Comparison of ENCODE assay signal across 9 mouse cellular contexts in the genomic region with DNA sequence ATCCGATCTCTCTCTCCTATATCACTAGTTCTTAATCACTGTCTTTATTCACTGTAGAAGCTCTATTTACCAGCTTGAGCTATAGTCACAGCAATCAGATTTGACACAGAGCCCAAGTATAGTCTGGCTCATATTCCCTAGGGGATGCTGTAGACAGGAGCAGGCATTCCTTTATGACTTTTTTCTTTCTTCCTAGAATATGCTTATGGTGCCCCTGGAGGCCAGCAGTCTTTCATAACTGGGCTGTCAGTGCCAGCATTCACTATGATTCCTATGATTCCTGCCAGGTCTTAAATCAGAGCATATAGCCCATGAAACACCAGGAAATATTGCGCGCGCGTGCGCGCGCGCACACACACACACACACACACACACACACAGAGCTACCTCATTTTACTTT.
DNase-seq lines count a peak whose midpoint lies in the region; ATAC-seq and TF ChIP-seq lines count a peak whose summit lies in the region.
"Had no signal": no experiment of that assay in that cellular context is flagged by ENCODE, and none has a peak within 500 bp of the region (broad histone marks: within the 10 kb centered on the region; RNA-seq: fewer than 3 reads in every experiment).

No protein-coding gene starts in this region.

- no peak overlapping the region for H3K9ac ChIP-seq in neural tube, embryonic 11.5 days (ENCODE audit: low read length)
- H3K9ac ChIP-seq in embryonic facial prominence, embryonic 15.5 days: no peak overlapping the region
- H3K9ac ChIP-seq in hindbrain, embryonic 16.5 days (ENCODE audit: low read depth, low read length): no peak overlapping the region
- H3K9ac ChIP-seq in stomach, postnatal 0 days (ENCODE audit: low read length): no peak overlapping the region
- no peak overlapping the region for H3K9ac ChIP-seq in heart, adult 2 months (ENCODE audit: low read depth, low read length)
- H3K9ac ChIP-seq: limb, embryonic 12.5 days had no signal

- peak; percentile 48; the same call in 1 of the 2 replicates for ATAC-seq in neural tube, embryonic 11.5 days (ENCODE audit: insufficient read depth, low FRiP score, low TSS enrichment)
- peak; percentile 63; the same call in 1 of the 2 replicates for ATAC-seq in embryonic facial prominence, embryonic 15.5 days (ENCODE audit: insufficient number of reproducible peaks, low FRiP score, low TSS enrichment, low read depth)
- ATAC-seq in hindbrain, embryonic 16.5 days: peak; percentile 86
- ATAC-seq in stomach, postnatal 0 days (ENCODE audit: low FRiP score, low TSS enrichment): no peak
- no peak for ATAC-seq in megakaryocyte, adult 5-6 weeks (ENCODE audit: poor library complexity, severe bottlenecking)

- intact Hi-C loops in heart, adult 2 months (cut with DNase I): no loop called here

- WGBS in neural tube, embryonic 11.5 days: 92% methylated on average over 9 of the region's 9 CpGs
- WGBS in embryonic facial prominence, embryonic 15.5 days: 76% methylated on average over 9 of the region's 9 CpGs
- 64% methylated on average over 9 of the region's 9 CpGs for WGBS in hindbrain, embryonic 16.5 days
- WGBS in stomach, postnatal 0 days: 85% methylated on average over 9 of the region's 9 CpGs
- 95% methylated on average over 9 of the region's 9 CpGs for WGBS in heart, adult 2 months

- H3K4me3 ChIP-seq in neural tube, embryonic 11.5 days (ENCODE audit: low read depth, low read length): no peak overlapping the region
- H3K4me3 ChIP-seq in embryonic facial prominence, embryonic 15.5 days (replicated peaks): no peak overlapping the region
- no peak overlapping the region for H3K4me3 ChIP-seq in hindbrain, embryonic 16.5 days (ENCODE audit: low read length)
- H3K4me3 ChIP-seq in stomach, postnatal 0 days (ENCODE audit: low read depth, low read length): no peak overlapping the region
- H3K4me3 ChIP-seq in heart, adult 2 months: no peak overlapping the region
- H3K4me3 ChIP-seq: limb, embryonic 12.5 days had no signal

- H3K79me2 ChIP-seq in heart, adult 2 months (replicated peaks; ENCODE audit: control insufficient read depth, insufficient read depth, low read length): no peaks in the 10 kb centered on the region

- no peak for DNase-seq in neural tube, embryonic 11.5 days (ENCODE audit: low spot score)
- DNase-seq in neural tube, embryonic 10.5 days (ENCODE audit: extremely low spot score, low spot score): no peak
- DNase-seq in stomach, postnatal 0 days (ENCODE audit: low spot score): no peak
- DNase-seq in heart, adult 2 months: no peak
- no peak for DNase-seq in kidney, postnatal 4 days

- no peaks in the 10 kb centered on the region for H3K27me3 ChIP-seq in neural tube, embryonic 11.5 days (ENCODE audit: control insufficient read depth, insufficient read depth, low read length)
- H3K27me3 ChIP-seq in embryonic facial prominence, embryonic 15.5 days: no peaks in the 10 kb centered on the region
- H3K27me3 ChIP-seq in hindbrain, embryonic 16.5 days (replicated peaks; ENCODE audit: control insufficient read depth, insufficient read depth, low read length): no peaks in the 10 kb centered on the region
- no peaks in the 10 kb centered on the region for H3K27me3 ChIP-seq in stomach, postnatal 0 days (ENCODE audit: control insufficient read depth, insufficient read depth, low read length)
- H3K27me3 ChIP-seq in heart, adult 2 months (ENCODE audit: control insufficient read depth, insufficient read depth, low read length): no peaks in the 10 kb centered on the region
- H3K27me3 ChIP-seq: limb, embryonic 12.5 days had no signal

- TF ChIP-seq EP300 in stomach, postnatal 0 days (optimal IDR thresholded peaks at IDR 0.05): no peak
- TF ChIP-seq EP300 in heart, adult 2 months (IDR thresholded peaks at IDR 0.05; ENCODE audit: insufficient read depth, low read depth, low read length): no peak

- peak; percentile 7; the same call in 1 of the 2 replicates for TF ChIP-seq CTCF in stomach, postnatal 0 days (IDR thresholded peaks at IDR 0.05; ENCODE audit: low read depth)
- TF ChIP-seq CTCF in heart, adult 2 months (IDR thresholded peaks at IDR 0.05): no peak

- no peak for TF ChIP-seq POLR2A in heart, adult 2 months (IDR thresholded peaks at IDR 0.05; ENCODE audit: insufficient read depth, low read depth, low read length)

- H3K27ac ChIP-seq in neural tube, embryonic 11.5 days (ENCODE audit: low read depth, low read length): no peak overlapping the region
- no peak overlapping the region for H3K27ac ChIP-seq in embryonic facial prominence, embryonic 15.5 days (replicated peaks)
- H3K27ac ChIP-seq in hindbrain, embryonic 16.5 days (ENCODE audit: low read depth, low read length): no peak overlapping the region
- H3K27ac ChIP-seq in stomach, postnatal 0 days (replicated peaks): no peak overlapping the region
- H3K27ac ChIP-seq in heart, adult 2 months: no peak overlapping the region
- H3K27ac ChIP-seq: limb, embryonic 12.5 days had no signal

- no peaks in the 10 kb centered on the region for H3K9me3 ChIP-seq in neural tube, embryonic 11.5 days (ENCODE audit: control insufficient read depth, low read length)
- H3K9me3 ChIP-seq in embryonic facial prominence, embryonic 15.5 days (replicated peaks): no peaks in the 10 kb centered on the region
- no peaks in the 10 kb centered on the region for H3K9me3 ChIP-seq in hindbrain, embryonic 16.5 days (ENCODE audit: control insufficient read depth, low read length)
- H3K9me3 ChIP-seq in stomach, postnatal 0 days (ENCODE audit: control insufficient read depth, low read length): no peaks in the 10 kb centered on the region
- H3K9me3 ChIP-seq: limb, embryonic 12.5 days had no signal

- H3K4me2 ChIP-seq in neural tube, embryonic 11.5 days (ENCODE audit: low read depth): no peak overlapping the region
- H3K4me2 ChIP-seq in embryonic facial prominence, embryonic 15.5 days (replicated peaks): no peak overlapping the region
- no peak overlapping the region for H3K4me2 ChIP-seq in hindbrain, embryonic 16.5 days (ENCODE audit: low read length)
- no peak overlapping the region for H3K4me2 ChIP-seq in stomach, postnatal 0 days (replicated peaks; ENCODE audit: low read depth)
- H3K4me2 ChIP-seq: limb, embryonic 12.5 days had no signal

- no peaks in the 10 kb centered on the region for H3K4me1 ChIP-seq in neural tube, embryonic 11.5 days (ENCODE audit: control insufficient read depth, insufficient read depth, low read length)
- no peaks in the 10 kb centered on the region for H3K4me1 ChIP-seq in embryonic facial prominence, embryonic 15.5 days
- H3K4me1 ChIP-seq in hindbrain, embryonic 16.5 days (ENCODE audit: control insufficient read depth, insufficient read depth, low read depth, low read length): no peaks in the 10 kb centered on the region
- no peaks in the 10 kb centered on the region for H3K4me1 ChIP-seq in stomach, postnatal 0 days (replicated peaks; ENCODE audit: control insufficient read depth, insufficient read depth)
- H3K4me1 ChIP-seq in heart, adult 2 months (ENCODE audit: control insufficient read depth, insufficient read depth, low read length): no peaks in the 10 kb centered on the region
- H3K4me1 ChIP-seq: limb, embryonic 12.5 days had no signal

- H3K36me3 ChIP-seq in neural tube, embryonic 11.5 days (ENCODE audit: control insufficient read depth, insufficient read depth, low read length): no peaks in the 10 kb centered on the region
- H3K36me3 ChIP-seq in embryonic facial prominence, embryonic 15.5 days: no peaks in the 10 kb centered on the region
- H3K36me3 ChIP-seq in hindbrain, embryonic 16.5 days (ENCODE audit: control insufficient read depth, insufficient read depth, low read length): no peaks in the 10 kb centered on the region
- H3K36me3 ChIP-seq in stomach, postnatal 0 days (ENCODE audit: control insufficient read depth, insufficient read depth, low read length): no peaks in the 10 kb centered on the region
- H3K36me3 ChIP-seq in heart, adult 2 months (ENCODE audit: control insufficient read depth, insufficient read depth, low read length): no peaks in the 10 kb centered on the region
- H3K36me3 ChIP-seq: limb, embryonic 12.5 days had no signal

Comparison
In these comparisons a context has a peak if more than half of its experiments do, and no peak if none do; other contexts are left out.
1. ATAC-seq: peak in neural tube, embryonic 11.5 days (single experiment), embryonic facial prominence, embryonic 15.5 days (single experiment) and hindbrain, embryonic 16.5 days (single experiment); none in stomach, postnatal 0 days (single experiment) and megakaryocyte, adult 5-6 weeks (single experiment).